Mouse (Mus musculus) ZHBTc4 (cell line): ENCODE results near the gene Lrwd1.

Source experiments
- DNase-seq: peaks from one replicate; pipeline ENCODE4 v3.0.0-alpha.2; 2011; ENCODE audit warnings: low read depth, low spot score

Lrwd1 gene

GRCm38 (mm10) chr5:136094249-136095010 lies 41.4 kb downstream of the Lrwd1 start:
- DNase-seq = no peak

GRCm38 (mm10) chr5:136091927-136092326 lies 43.9 kb downstream of the Lrwd1 start:
- no peak for DNase-seq

- DNase-seq = peak; percentile 58
Observed at GRCm38 (mm10) chr5:136088821-136089575, 46.9 kb downstream of the Lrwd1 start.

GRCm38 (mm10) chr5:136086290-136086689 lies 49.6 kb downstream of the Lrwd1 start:
- DNase-seq = no peak

GRCm38 (mm10) chr5:136084891-136085651 lies 50.8 kb downstream of the Lrwd1 start:
- DNase-seq = peak; percentile 42

- DNase-seq = no peak
Observed at GRCm38 (mm10) chr5:136084144-136084881, 51.6 kb downstream of the Lrwd1 start.

- peak; percentile 98 for DNase-seq
Observed at GRCm38 (mm10) chr5:136083669-136084107, 52.2 kb downstream of the Lrwd1 start, which contains the start of gene Rasa4. Gene Rasa4, plus strand, starts transcription at chr5:136083916.

GRCm38 (mm10) chr5:136082345-136082744 lies 53.5 kb downstream of the Lrwd1 start:
- peak; percentile 67 for DNase-seq

GRCm38 (mm10) chr5:136078136-136078535 lies 57.7 kb downstream of the Lrwd1 start:
- no peak for DNase-seq

- no peak for DNase-seq
Observed at GRCm38 (mm10) chr5:136077001-136077550, 58.8 kb downstream of the Lrwd1 start.

GRCm38 (mm10) chr5:136076284-136076683 lies 59.6 kb downstream of the Lrwd1 start:
- DNase-seq = peak; percentile 77

GRCm38 (mm10) chr5:136075076-136075475 lies 60.8 kb downstream of the Lrwd1 start:
- no peak for DNase-seq

GRCm38 (mm10) chr5:136073526-136073925 lies 62.3 kb downstream of the Lrwd1 start:
- peak; percentile 82 for DNase-seq

GRCm38 (mm10) chr5:136073051-136073450 lies 62.8 kb downstream of the Lrwd1 start:
- DNase-seq = peak; percentile 54
